Mouse (Mus musculus) brain, embryonic 14.5 days (tissue): Measurements from ENCODE around the gene Cyp1a2. TPM values are rescaled to one million over a fixed set of nuclear protein-coding genes. Genes with fewer than 3 reads are reported as not detected.
"Not testable (repeated sequence)": the region's sequence is repeated elsewhere in the genome, so short reads cannot be mapped to it uniquely, and the experiment has no call there.

Experiments used
- DNase-seq: peaks from one replicate; pipeline ENCODE4 v3.0.0-alpha.2; 2011; ENCODE audit warnings: low read depth
- CTCF ChIP-seq: fragments of 200-500 bp; IDR thresholded peaks from 2 replicates; pipeline ENCODE4 v1.5.1; 2012; ENCODE audit warnings: inconsistent platforms, mild to moderate bottlenecking, moderate library complexity, borderline replicate concordance; ENCODE audit not compliant: insufficient read depth, insufficient read length; ENCODE audit errors: extremely low read depth
- POLR2A ChIP-seq: fragments of 200-500 bp; IDR thresholded peaks from 2 replicates; pipeline ENCODE4 v1.6.1; 2012; ENCODE audit warnings: mild to moderate bottlenecking, inconsistent platforms, borderline replicate concordance; ENCODE audit not compliant: poor library complexity, insufficient read depth, insufficient read length, severe bottlenecking; ENCODE audit errors: extremely low read depth
- polyA plus RNA-seq: library from polyadenylated mRNA; depleted of rRNA; stranded (reverse); fragments of >200 nt; gene quantifications from 2 replicates; pipeline ENCODE4 v1.2.3, GENCODE M21; 2012; rRNA removed

Gene Cyp1a2
- polyA plus RNA-seq = not detected in 2 replicates

DNA sequence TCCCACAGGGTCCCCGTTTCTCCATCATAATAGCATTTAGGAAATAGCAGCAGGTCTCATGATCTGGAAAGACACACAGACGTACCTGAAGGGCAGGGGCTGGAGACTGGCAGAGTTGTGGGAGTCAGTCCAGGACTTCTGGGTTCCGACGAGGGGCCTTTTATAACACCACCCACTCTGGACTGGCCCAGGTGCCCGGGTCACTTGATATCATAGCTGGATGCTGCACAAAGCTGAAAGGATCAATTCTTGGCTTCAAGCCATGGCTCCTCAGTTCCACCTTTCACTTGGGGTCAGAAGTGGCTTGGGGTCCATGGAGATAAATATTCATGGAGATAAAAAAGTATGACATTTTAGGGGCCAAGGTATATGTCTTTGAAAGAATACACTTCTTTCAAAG lies at the start of gene Cyp1a2:
Cyp1a2 (minus strand) TSS at position 184 of the 400 bp plus-strand sequence.
- no peak for TF ChIP-seq POLR2A
- no peak for TF ChIP-seq CTCF
- DNase-seq = no peak

DNA sequence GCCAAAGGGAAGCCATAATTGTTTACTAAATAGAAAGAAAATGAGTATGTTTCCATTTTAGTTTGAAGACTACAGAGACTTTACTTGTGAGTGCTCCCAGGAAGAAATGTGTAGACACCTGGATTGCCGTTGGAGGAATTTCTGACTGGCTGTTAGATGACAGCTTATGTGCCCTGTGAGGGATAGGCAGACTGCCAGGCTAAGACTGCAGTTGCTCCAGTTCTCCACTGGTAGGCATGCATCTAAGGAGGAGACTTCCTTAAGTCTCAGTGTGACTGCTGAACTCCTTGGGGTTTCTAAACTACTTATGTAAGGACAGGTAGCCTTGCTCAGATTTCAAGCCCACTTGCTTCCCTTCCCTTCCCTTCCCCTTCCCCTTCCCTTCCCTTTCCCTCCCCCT lies 44.8 kb upstream of the Cyp1a2 start:
- TF ChIP-seq CTCF (peak; percentile 4; the same call in 1 of the 2 replicates), POLR2A (no peak)
- DNase-seq = no peak

DNA sequence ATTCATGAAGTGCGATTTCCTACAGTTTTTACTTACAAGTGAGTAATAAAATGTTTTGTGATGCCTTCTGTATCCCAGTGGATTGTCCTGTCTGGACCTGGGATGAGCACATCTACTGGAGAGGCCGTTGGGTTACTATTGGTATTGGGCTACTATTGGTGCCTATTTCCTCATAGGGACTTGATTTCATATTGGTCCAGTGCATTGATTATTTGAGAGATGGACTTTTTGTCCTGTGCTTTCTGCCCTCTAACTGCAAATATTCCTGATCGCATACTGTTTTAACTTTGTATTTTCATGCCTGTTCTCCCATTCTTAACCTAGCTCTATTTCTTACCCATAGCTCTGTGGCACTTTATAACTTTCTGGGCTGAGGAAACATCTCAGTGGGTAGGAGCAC lies 41.2 kb upstream of the Cyp1a2 start:
- TF ChIP-seq CTCF (no peak), POLR2A (no peak)
- no peak for DNase-seq

DNA sequence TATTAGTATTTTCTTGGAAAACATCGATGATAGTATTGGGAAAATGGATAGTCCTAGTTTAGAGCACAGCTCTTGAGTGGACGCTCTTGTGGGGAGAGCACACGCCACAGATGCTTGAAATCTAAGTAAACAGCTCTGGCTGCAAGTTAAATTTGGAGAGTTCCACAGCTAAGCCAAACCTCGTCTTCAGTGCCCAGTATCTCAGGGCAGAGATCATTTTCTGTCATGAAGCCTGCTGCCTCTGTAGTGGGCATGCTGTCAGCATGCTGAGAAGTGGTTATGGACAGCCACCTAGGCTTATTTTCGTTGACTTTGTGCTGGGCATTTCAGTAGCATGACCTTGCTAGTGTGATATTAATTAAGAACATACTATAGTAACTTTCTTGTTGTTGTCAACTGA lies 40.3 kb upstream of the Cyp1a2 start:
- no peak for DNase-seq
- TF ChIP-seq CTCF = no peak
- no peak for TF ChIP-seq POLR2A

DNA sequence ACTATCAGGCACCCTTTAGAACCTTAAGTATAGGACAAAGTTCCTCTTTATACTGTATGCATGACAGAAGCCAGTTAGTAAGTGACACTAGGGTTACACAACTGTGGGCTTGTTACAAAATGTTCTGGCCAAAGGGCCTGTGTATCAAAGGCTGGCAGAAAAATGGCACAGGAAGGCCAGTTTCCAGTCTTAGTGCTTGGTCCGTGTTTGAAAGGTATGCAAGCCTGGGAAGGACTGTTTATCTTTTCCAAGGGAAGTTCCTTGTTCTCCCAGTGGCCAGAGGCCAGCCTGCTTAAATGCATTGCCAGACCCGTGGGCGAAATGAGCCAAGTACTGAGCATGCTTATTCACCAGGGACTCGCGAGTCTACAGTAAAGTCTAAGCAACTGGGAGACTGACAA lies 39.8 kb upstream of the Cyp1a2 start:
- TF ChIP-seq CTCF (no peak), POLR2A (no peak)
- peak; percentile 33 for DNase-seq

DNA sequence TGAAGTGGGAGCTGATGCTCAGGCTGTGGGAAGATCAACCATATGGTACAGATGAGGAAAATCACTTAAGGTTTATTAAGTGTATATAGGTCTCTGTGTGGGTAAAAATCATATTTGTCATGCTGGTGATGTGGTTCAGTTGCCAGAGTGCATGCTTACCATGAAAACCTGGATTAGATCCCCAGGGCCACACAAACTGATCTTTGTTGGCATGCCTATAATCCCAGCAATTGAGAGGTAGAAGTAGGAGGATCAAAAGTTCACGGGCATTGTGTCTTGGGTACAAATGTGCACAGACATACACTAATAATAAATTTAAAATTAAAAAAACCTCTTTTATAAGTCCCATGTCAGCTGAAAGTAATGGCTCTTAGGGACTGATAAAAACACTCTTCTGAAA lies 38.9 kb upstream of the Cyp1a2 start:
- TF ChIP-seq CTCF (no peak), POLR2A (no peak)
- no peak for DNase-seq

DNA sequence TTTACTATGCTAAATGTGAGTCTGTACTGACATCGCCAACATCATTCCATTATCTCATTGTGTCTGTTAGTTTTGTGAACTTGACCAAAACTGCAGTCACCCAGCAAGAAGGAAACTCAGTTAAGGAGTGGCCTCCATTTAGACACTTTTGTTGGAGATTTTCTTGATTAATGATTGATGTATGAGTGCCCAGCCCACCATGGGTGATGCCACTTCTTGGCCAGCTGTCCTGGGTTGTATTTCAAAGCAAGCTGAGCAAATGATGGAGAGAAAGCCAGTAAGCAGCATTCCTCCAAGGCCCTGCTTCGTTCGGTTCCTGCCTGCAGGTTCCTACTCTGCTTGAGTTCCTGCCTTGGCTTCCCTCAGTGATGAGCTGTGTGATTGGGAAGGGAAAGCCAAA lies 37.2 kb upstream of the Cyp1a2 start:
- TF ChIP-seq POLR2A (no peak), CTCF (no peak)
- no peak for DNase-seq

DNA sequence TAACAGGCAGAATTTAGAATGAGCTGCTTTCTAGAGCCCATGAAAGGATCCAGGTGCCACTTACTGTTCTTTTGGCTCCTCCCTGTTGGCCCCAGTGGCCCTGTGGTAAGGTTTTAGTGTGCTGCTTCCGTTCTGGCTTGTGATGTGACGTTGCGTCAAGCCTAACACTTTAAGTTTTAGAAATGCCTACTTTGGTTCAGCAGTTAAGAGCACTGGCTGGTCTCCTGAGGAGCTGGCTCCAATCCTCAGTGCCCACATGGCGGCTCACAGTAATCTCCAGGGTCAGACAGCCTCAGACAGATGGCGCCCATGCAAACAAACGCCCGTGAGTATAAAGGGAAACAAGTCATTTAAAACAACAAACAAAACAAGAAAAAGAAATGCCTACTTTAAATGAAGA lies 34.9 kb upstream of the Cyp1a2 start:
- no peak for TF ChIP-seq CTCF
- no peak for TF ChIP-seq POLR2A
- peak; percentile 27 for DNase-seq

DNA sequence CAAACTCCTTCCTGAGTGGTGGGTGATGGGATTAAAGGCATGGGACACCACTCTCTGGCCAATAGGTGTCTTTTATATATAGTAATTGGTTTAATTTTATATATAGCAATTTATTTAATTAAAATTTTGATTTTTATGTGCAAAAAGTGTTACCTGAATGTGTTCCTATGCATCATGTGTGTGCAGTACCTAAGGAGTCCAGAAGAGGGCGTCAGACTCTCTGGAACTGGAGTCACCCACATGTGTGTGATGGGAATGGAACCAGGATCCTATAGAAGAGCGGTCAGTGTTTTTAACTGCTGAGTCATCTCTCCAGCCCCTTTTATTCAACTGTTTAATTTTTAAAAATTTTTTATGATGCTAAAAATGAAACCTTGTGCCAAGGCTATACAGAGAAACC lies 28.7 kb upstream of the Cyp1a2 start:
- TF ChIP-seq POLR2A = no peak
- TF ChIP-seq CTCF = peak; percentile 36; the same call in 1 of the 2 replicates
- DNase-seq = no peak

DNA sequence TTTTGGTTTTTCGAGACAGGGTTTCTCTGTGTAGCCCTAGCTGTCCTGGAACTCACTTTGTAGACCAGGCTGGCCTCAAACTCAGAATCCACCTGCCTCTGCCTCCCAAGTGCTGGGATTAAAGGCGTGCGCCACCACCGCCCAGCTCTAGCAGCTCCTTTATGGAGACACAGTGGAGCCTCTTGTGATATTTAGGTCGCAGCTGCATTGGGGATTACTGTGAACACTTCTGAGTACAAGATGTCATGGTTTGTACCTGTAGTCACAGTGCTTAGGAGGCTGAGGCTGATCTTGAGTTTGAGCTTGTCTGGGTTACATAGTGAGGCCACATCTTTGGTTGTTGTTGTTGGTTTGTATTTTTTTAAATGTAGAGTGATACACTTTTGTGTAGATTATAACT lies 26.7 kb upstream of the Cyp1a2 start:
- not testable (repeated sequence) for DNase-seq

DNA sequence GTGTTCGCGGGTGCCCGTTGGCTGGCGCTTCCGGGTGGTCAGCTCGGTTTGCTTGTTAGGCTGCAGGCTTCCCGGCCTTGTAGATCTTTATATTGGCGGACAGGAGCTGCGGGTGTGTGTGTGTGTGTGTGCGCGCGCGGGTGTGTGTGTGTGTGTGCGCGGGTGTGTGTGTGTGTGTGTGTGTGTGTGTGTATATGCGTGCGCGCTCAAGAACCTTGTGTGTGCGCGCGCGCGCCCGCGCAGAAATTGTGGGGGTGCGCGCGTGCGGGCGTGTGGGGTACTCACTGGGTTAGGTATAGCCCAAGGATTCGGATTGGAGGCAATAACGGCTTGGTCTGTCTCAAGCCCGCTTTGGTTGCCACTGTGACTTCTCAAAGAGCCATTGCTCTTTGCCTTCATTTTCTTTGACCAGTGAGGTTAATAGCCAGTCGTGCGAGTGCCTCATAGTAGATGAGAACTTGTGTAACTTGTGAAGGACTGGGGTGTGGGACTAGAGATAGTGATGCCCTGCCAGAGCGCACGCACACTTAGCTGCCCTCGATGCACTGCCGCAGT lies 25.3 kb upstream of the Cyp1a2 start:
- DNase-seq = peak; percentile 68
- TF ChIP-seq CTCF = no peak
- TF ChIP-seq POLR2A = no peak

DNA sequence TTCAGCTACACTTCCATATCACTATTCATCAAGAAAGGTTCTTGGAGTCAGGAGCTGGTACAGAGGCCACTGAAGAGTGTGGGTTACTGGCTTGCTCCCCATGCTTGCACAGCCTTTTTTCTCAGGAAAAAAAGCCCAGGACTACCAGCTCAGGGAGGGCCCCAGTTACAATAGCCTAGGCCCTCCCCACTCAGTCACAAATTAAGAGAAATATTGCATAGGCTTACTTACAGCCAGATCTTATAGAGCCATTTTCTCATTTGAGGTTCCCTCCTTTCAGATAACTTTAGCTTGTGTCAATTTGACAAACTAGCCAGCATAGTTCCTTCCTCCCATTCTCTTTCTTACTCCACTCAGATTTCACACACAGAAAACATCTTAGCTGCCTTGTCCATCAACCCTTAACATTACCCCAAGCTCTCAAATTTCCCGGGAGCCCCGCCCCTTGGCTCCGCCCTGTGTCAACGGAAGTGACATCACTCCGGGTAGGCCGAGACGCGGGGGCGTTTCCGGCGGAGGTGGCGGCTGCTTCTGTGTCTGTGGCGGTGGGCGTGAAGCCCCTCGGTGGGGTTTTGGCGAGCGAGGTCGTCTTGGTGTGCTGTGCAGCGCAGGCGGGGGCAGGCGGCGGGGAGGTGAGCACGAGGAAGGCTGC lies 24.7 kb upstream of the Cyp1a2 start, which contains the start of gene Edc3:
Edc3 (plus strand) TSS at position 473 of the 652 bp plus-strand sequence.
- no peak for TF ChIP-seq CTCF
- peak; percentile 82; the same call in 1 of the 2 replicates for TF ChIP-seq POLR2A
- peak; percentile 94 for DNase-seq
